Mouse (Mus musculus) G1E (cell line): Measurements from ENCODE around the gene Kpna3.

Source experiments
- CTCF ChIP-seq: IDR thresholded peaks from 2 replicates; pipeline ENCODE4 v1.5.1; 2012; ENCODE audit warnings: low read depth, low read length, inconsistent platforms, mixed read lengths
- GATA1 ChIP-seq: IDR thresholded peaks from 2 replicates; pipeline ENCODE4 v1.6.1; 2012; ENCODE audit warnings: borderline replicate concordance, low read length, inconsistent platforms, mixed read lengths
- GATA2 ChIP-seq: IDR thresholded peaks from 2 replicates; pipeline ENCODE4 v1.6.1; 2012; ENCODE audit warnings: low read depth, low read length, inconsistent platforms, borderline replicate concordance
- POLR2AphosphoS5 ChIP-seq: IDR thresholded peaks from 2 replicates; pipeline ENCODE4 v1.6.1; 2012; ENCODE audit warnings: low read depth, low read length, inconsistent platforms; ENCODE audit not compliant: insufficient replicate concordance

- TF ChIP-seq CTCF = no peak
- no peak for TF ChIP-seq POLR2AphosphoS5
- no peak for TF ChIP-seq GATA2
- TF ChIP-seq GATA1 = no peak
Measured at GRCm38 (mm10) chr14:61415719-61416118, 24.0 kb downstream of the Kpna3 start.
